Mouse (Mus musculus): ENCODE results near the gene Tmprss12. TPM values are rescaled to one million over a fixed set of nuclear protein-coding genes. Genes with fewer than 3 reads are reported as not detected.

Tmprss12 gene
- polyA plus RNA-seq (2015; fragmentation: Nextera tagmentation; extraction: Ambion mirVana), result not detected in 2 replicates

GRCm38 (mm10) chr15:100280626-100281025 is at the start of gene Tmprss12:
Tmprss12 (plus strand) TSS chr15:100280837.

GRCm38 (mm10) chr15:100304019-100304991 is 23.7 kb downstream of the Tmprss12 start, which contains the start of gene Mettl7a1:
Mettl7a1 (plus strand) TSS chr15:100304140.

GRCm38 (mm10) chr15:100334629-100335028 is 54.0 kb downstream of the Tmprss12 start, which contains the start of gene Mettl7a3:
Mettl7a3 (plus strand) TSS chr15:100334929.

Other genes starting within 250 kb of the Tmprss12 start
- 4.3 and 6.2 TPM in 2 replicates for gene Dip2b, start 242.2 kb upstream of the Tmprss12 start, polyA plus RNA-seq (2015; fragmentation: Nextera tagmentation; extraction: Ambion mirVana)
- 60.8 and 61.5 TPM in 2 replicates for gene Atf1, start 53.0 kb upstream of the Tmprss12 start, polyA plus RNA-seq (2015; fragmentation: Nextera tagmentation; extraction: Ambion mirVana)
- 6.5 and 7.0 TPM in 2 replicates for gene Mettl7a1, start 23.3 kb downstream of the Tmprss12 start, polyA plus RNA-seq (2015; fragmentation: Nextera tagmentation; extraction: Ambion mirVana)
- 0.07 TPM in 1 of 2 replicates, not detected in the other for gene Mettl7a3, start 54.1 kb downstream of the Tmprss12 start, polyA plus RNA-seq (2015; fragmentation: Nextera tagmentation; extraction: Ambion mirVana)
- 0.11 TPM in 1 of 2 replicates, not detected in the other for gene Methig1, start 72.3 kb downstream of the Tmprss12 start, polyA plus RNA-seq (2015; fragmentation: Nextera tagmentation; extraction: Ambion mirVana)
- not detected in 2 replicates for gene Mettl7a2, start 72.4 kb downstream of the Tmprss12 start, polyA plus RNA-seq (2015; fragmentation: Nextera tagmentation; extraction: Ambion mirVana)
- not detected in 2 replicates for gene Higd1c, start 83.7 kb downstream of the Tmprss12 start, polyA plus RNA-seq (2015; fragmentation: Nextera tagmentation; extraction: Ambion mirVana)
- 0.07 TPM in 1 of 2 replicates, not detected in the other for gene Gm5475, start 141.3 kb downstream of the Tmprss12 start, polyA plus RNA-seq (2015; fragmentation: Nextera tagmentation; extraction: Ambion mirVana)
- 35.7 and 43.1 TPM in 2 replicates for gene Slc11a2, start 144.2 kb downstream of the Tmprss12 start, polyA plus RNA-seq (2015; fragmentation: Nextera tagmentation; extraction: Ambion mirVana)
- 10.5 and 11.1 TPM in 2 replicates for gene Letmd1, start 188.2 kb downstream of the Tmprss12 start, polyA plus RNA-seq (2015; fragmentation: Nextera tagmentation; extraction: Ambion mirVana)
- gene Csrnp2, start 214.7 kb downstream of the Tmprss12 start, polyA plus RNA-seq (2015; fragmentation: Nextera tagmentation; extraction: Ambion mirVana), result 1.6 and 1.7 TPM in 2 replicates